Mouse (Mus musculus): ENCODE measurements around the gene Ciz1. TPM values are rescaled to one million over a fixed set of nuclear protein-coding genes. Genes with fewer than 3 reads are reported as not detected.

The Ciz1 gene
- polyA plus RNA-seq (2012; ENCODE audit: low replicate concordance) = 191 and 234 TPM in 2 replicates

DNA sequence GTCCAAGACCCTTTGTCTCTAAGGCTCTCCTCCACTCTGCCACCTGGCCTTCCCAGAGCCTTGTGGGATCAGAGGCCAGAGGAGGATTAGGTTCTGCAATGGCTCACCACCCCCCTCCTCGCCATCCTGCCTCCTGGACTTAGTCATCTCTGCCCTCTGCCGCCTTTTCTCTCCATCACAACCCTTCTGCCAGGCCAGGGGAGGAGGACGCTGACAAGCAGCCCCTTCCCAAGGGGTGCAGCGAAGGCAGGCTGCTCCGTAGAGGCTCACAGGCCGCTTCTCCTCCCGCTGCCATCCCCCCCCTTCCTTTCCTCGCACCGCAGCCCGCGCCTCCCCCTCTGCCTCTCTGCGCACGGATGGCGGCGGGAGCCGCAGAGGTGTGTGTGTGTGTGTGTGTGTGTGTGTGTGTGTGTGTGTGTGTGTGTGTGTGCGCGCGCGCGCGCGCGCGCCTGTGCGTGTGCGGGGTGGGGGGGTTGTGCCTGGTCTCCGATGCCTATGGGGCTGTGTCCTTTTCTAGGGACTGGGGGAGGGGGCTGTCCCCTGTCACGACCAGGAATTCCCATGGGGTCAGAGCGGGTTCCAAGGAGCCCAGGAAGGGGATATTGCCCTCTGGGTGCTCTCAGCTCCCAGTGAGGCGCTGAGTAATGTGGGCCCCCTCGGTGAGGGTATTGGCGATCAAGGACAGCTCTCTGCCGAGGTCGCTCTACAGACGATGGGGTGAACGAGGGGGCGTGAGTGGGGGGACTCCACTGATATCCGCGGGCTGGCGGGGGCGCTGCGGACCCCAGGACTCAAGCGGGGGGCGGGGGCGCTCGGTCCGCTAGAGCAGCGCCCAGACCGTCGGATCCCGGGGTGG, at the start of gene Ciz1:
TSS of gene Ciz1 (plus strand) at position 177 of the 856 bp plus-strand sequence.

GRCm38 (mm10) chr2:32353007-32353542, 948 bp downstream of the Ciz1 start, which contains the start of gene Dnm1:
Dnm1 (minus strand) TSS chr2:32353338.

DNA sequence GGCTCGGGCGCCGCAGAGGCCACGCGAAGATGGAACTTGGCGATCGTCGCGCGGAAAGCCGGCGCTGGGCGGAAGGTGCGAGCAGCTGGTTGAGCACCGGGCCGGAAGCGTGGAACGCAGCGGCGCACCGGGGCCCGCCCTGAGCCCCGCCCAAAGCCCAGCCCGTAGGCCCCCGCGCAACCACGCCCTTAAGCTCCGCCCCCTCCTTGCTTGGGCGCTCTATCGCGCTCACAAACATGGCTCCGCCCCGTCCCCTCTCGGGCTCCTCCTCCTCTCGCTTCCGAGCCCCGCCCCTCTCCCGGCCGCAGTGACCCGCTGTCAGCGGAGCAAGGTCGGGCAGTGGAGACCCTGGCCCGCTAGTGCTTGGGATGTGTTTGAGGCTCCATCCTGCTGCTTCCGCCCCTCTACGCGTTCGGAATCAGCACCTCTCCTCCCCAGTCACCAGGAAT, 29.7 kb downstream of the Ciz1 start, which contains the start of gene 1110008P14Rik:
TSS of gene 1110008P14Rik (minus strand) at position 164 of the 449 bp plus-strand sequence.

GRCm38 (mm10) chr2:32387706-32388490, 35.8 kb downstream of the Ciz1 start, which contains the start of gene Lcn2:
Lcn2 (minus strand) TSS chr2:32388252.

DNA sequence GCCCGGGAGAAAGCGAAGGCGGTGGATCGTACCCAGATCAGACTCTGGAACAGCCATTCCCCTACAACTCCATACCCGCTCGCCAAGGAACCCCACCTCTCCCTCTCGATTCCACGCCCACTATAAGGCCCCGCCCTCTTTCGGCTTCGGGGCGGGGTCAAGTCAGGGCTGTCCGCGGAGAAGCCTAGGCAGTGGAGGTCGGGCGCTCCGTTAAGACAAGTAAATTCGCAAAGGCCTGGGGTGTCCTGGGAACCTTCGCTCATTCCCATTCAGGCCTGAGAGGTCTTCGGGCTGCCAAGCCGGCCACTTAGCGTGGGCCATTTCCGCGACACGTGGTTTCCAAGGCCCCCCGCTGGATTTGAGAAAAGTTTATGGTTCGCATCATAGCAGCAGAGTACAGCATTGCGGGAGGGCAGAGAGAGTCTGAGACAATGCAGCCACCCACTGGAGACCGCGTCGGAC, 43.4 kb downstream of the Ciz1 start, which contains the start of gene Ptges2:
TSS of gene Ptges2 (plus strand) at position 413 of the 462 bp plus-strand sequence.

Other genes with a start within 250 kb of the Ciz1 start
- 86.7 and 138 TPM in 2 replicates for gene Prrc2b, start 201.2 kb upstream of the Ciz1 start, polyA plus RNA-seq (2012; ENCODE audit: low replicate concordance)
- gene Pomt1, start 115.7 kb upstream of the Ciz1 start, polyA plus RNA-seq (2012; ENCODE audit: low replicate concordance) = 9.6 and 10.7 TPM in 2 replicates
- 38.9 and 93.1 TPM in 2 replicates for gene Uck1, start 92.2 kb upstream of the Ciz1 start, polyA plus RNA-seq (2012; ENCODE audit: low replicate concordance)
- gene Golga2, start 64.9 kb upstream of the Ciz1 start, polyA plus RNA-seq (2012; ENCODE audit: low replicate concordance) = 27.5 and 32.9 TPM in 2 replicates
- 25.0 and 195 TPM in 2 replicates for gene Swi5, start 64.3 kb upstream of the Ciz1 start, polyA plus RNA-seq (2012; ENCODE audit: low replicate concordance)
- gene Dnm1, start 1.0 kb downstream of the Ciz1 start, polyA plus RNA-seq (2012; ENCODE audit: low replicate concordance) = 1.2 TPM in 2 replicates
- 169 and 253 TPM in 2 replicates for gene 1110008P14Rik, start 29.6 kb downstream of the Ciz1 start, polyA plus RNA-seq (2012; ENCODE audit: low replicate concordance)
- 50.7 and 52.8 TPM in 2 replicates for gene Lcn2, start 35.9 kb downstream of the Ciz1 start, polyA plus RNA-seq (2012; ENCODE audit: low replicate concordance)
- 2.4 and 4.3 TPM in 2 replicates for gene Ptges2, start 43.6 kb downstream of the Ciz1 start, polyA plus RNA-seq (2012; ENCODE audit: low replicate concordance)
- gene Naif1, start 98.1 kb downstream of the Ciz1 start, polyA plus RNA-seq (2012; ENCODE audit: low replicate concordance) = 7.2 and 12.8 TPM in 2 replicates
- 14.7 and 24.4 TPM in 2 replicates for gene Slc25a25, start 99.1 kb downstream of the Ciz1 start, polyA plus RNA-seq (2012; ENCODE audit: low replicate concordance)
- gene Fam102a, start 183.0 kb downstream of the Ciz1 start, polyA plus RNA-seq (2012; ENCODE audit: low replicate concordance) = 136 and 166 TPM in 2 replicates
- 11.0 and 11.9 TPM in 2 replicates for gene Dpm2, start 218.5 kb downstream of the Ciz1 start, polyA plus RNA-seq (2012; ENCODE audit: low replicate concordance)
- 0.16 TPM in 1 of 2 replicates, not detected in the other for gene Pip5kl1, start 222.5 kb downstream of the Ciz1 start, polyA plus RNA-seq (2012; ENCODE audit: low replicate concordance)
- gene 9430097D07Rik, start 223.4 kb downstream of the Ciz1 start, polyA plus RNA-seq (2012; ENCODE audit: low replicate concordance) = not detected in 2 replicates
- 29.1 and 47.0 TPM in 2 replicates for gene St6galnac4, start 234.8 kb downstream of the Ciz1 start, polyA plus RNA-seq (2012; ENCODE audit: low replicate concordance)
- gene St6galnac6, start 247.4 kb downstream of the Ciz1 start, polyA plus RNA-seq (2012; ENCODE audit: low replicate concordance) = 15.4 and 20.9 TPM in 2 replicates